Mouse (Mus musculus) thymus, postnatal 36 days (tissue): Measurements from ENCODE around the gene Vmn1r225.
"Not testable (repeated sequence)": the region's sequence is repeated elsewhere in the genome, so short reads cannot be mapped to it uniquely, and the experiment has no call there.

ENCODE experiments used
- DNase-seq, 2 experiments: peaks; one replicate each; pipeline ENCODE4 v3.0.0; 2022; ENCODE audit warnings: mixed read lengths in 2 of 2

Gene Vmn1r225

GRCm38 (mm10) chr17:20497858-20498257 is at the start of gene Vmn1r225:
Gene Vmn1r225, plus strand, starts transcription at chr17:20498158.
- DNase-seq, result no peak

- DNase-seq, result no peak
These were observed 24.6 kb upstream of the Vmn1r225 start for GRCm38 (mm10) chr17:20473311-20473710.

GRCm38 (mm10) chr17:20481231-20481630 is 16.7 kb upstream of the Vmn1r225 start, which contains the start of gene Vmn2r108:
Gene Vmn2r108, minus strand, starts transcription at chr17:20481331.
- DNase-seq, result no peak

GRCm38 (mm10) chr17:20508247-20508646 is 10.3 kb downstream of the Vmn1r225 start:
- DNase-seq, result not testable (repeated sequence)
